Mouse (Mus musculus): ENCODE data around the gene Ptprf.

Ptprf gene

GRCm38 (mm10) chr4:118205906-118206305 is 85.3 kb downstream of the Ptprf start:
- no peak for DNase-seq

- no peak for DNase-seq
Observed at GRCm38 (mm10) chr4:118199093-118199492, 92.1 kb downstream of the Ptprf start.

- DNase-seq: no peak
Observed at GRCm38 (mm10) chr4:118198606-118199005, 92.6 kb downstream of the Ptprf start.

- DNase-seq: no peak
Observed at GRCm38 (mm10) chr4:118196185-118196584, 95.0 kb downstream of the Ptprf start.

GRCm38 (mm10) chr4:118180301-118181080 is 110.7 kb downstream of the Ptprf start:
- no peak for DNase-seq

GRCm38 (mm10) chr4:118179467-118180300 is 111.5 kb downstream of the Ptprf start, which contains the start of gene Kdm4a:
TSS of gene Kdm4a (minus strand) at chr4:118180043.
- peak; percentile 90 to 95 for DNase-seq

- DNase-seq: peak in 1 of 2 experiments; percentile 14
Observed at GRCm38 (mm10) chr4:118178952-118179466, 112.2 kb downstream of the Ptprf start.

GRCm38 (mm10) chr4:118172461-118172860 is 118.7 kb downstream of the Ptprf start:
- DNase-seq: no peak

GRCm38 (mm10) chr4:118171006-118171405 is 120.2 kb downstream of the Ptprf start:
- DNase-seq: peak in 1 of 2 experiments; percentile 26

- no peak for DNase-seq
Observed at GRCm38 (mm10) chr4:118162123-118162522, 129.1 kb downstream of the Ptprf start.
